Mouse (Mus musculus) small intestine, adult 2 months (tissue): ENCODE results near the gene Hoxa5.

ENCODE experiments used
- CTCF ChIP-seq: fragments of 200-500 bp; IDR thresholded peaks from 2 replicates; pipeline ENCODE4 v1.5.1; 2012; ENCODE audit warnings: low read depth, mild to moderate bottlenecking, control low read depth, inconsistent platforms, low read length, moderate library complexity, mixed read lengths; ENCODE audit not compliant: insufficient replicate concordance, insufficient read length; ENCODE audit errors: extremely low read depth
- POLR2A ChIP-seq: fragments of 200-500 bp; IDR thresholded peaks from 2 replicates; pipeline ENCODE4 v1.6.1; 2012; ENCODE audit warnings: low read depth, mild to moderate bottlenecking, control low read depth, inconsistent platforms, low read length, moderate library complexity

GRCm38 (mm10) chr6:52161336-52162092 lies 42.9 kb downstream of the Hoxa5 start:
- no peak for TF ChIP-seq CTCF
- TF ChIP-seq POLR2A: no peak
